Mouse (Mus musculus): ENCODE measurements around the gene Ms4a7. TPM values are rescaled to one million over a fixed set of nuclear protein-coding genes. Genes with fewer than 3 reads are reported as not detected.

Ms4a7 gene
- polyA plus RNA-seq (2014; fragmentation: Nextera tagmentation; extraction: Ambion mirVana): 0.45 and 1.3 TPM in 2 replicates

DNA sequence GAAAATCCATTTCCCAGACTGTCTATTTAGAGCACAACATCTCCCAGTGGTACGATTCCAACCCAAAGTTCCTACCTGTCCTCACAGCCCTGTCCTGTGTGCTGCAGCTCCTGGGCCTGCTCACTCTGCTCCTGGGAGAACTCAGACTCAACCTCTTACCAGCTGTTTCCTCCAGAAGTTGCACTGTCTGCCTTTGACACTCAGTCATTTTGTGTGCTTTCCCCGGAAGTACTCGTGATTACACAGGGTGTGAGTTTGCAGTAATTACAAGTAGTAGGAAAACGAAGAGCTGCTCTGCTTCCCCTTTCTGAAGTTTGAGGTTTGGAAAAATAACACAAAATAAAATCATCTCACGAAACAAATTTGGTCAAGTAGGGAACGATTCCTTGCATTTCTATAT, at the start of gene Ms4a7:
Gene Ms4a7 (minus strand): TSS at position 215 of the 400 bp plus-strand sequence.
- Histone ChIP-seq H3K9ac (ENCODE audit: low read length) (no peak within 1 kb of the TSS), H3K27me3 (ENCODE audit: control insufficient read depth, insufficient read depth, low read length) (no peaks in the 10 kb centered on the region), H3K27ac (ENCODE audit: low read depth, low read length) (no peak within 1 kb of the TSS), H3K36me3 (ENCODE audit: control insufficient read depth, insufficient read depth, low read length) (no peaks in the 10 kb centered on the region), H3K4me3 (ENCODE audit: low read depth, low read length) (no peak within 1 kb of the TSS), H3K4me2 (ENCODE audit: low read depth) (no peak within 1 kb of the TSS), H3K4me1 (ENCODE audit: control insufficient read depth, insufficient read depth, low read length) (no peaks in the 10 kb centered on the region), H3K9me3 (ENCODE audit: control insufficient read depth, low read length) (no peaks in the 10 kb centered on the region)
- 81% methylated on average over 6 of the region's 6 CpGs for WGBS
- DNase-seq (ENCODE audit: low spot score) (no peak), ATAC-seq (ENCODE audit: insufficient read depth, low FRiP score, low TSS enrichment) (no peak)

DNA sequence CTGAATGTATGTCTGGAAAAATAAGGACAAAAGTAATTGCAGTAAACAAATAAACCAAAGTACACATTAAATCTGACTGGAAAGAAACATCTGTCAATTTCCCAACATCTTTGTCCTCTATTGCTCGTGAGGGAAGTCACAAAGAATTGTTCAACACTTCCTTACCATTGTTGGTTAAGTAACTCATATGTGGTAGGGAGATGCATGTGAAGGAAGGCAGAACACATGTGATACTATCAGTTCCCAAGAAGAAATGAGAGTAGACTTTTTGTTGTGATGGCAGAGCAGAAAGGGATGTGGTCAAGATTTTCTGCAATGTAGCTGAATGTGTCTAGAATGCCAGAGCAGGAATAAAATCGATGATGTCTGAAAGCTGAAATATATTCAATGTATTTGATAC, 40.5 kb upstream of the Ms4a7 start:
- Histone ChIP-seq H3K4me1 (ENCODE audit: control insufficient read depth, insufficient read depth, low read length) (no peaks in the 10 kb centered on the region), H3K9me3 (ENCODE audit: control insufficient read depth, low read length) (no peaks in the 10 kb centered on the region), H3K9ac (ENCODE audit: low read length) (no peak overlapping the region), H3K27ac (ENCODE audit: low read depth, low read length) (no peak overlapping the region), H3K27me3 (ENCODE audit: control insufficient read depth, insufficient read depth, low read length) (no peaks in the 10 kb centered on the region), H3K36me3 (ENCODE audit: control insufficient read depth, insufficient read depth, low read length) (no peaks in the 10 kb centered on the region), H3K4me2 (ENCODE audit: low read depth) (no peak overlapping the region), H3K4me3 (ENCODE audit: low read depth, low read length) (no peak overlapping the region)
- ATAC-seq (ENCODE audit: insufficient read depth, low FRiP score, low TSS enrichment): no peak
- 80% methylated on average over 2 of the region's 2 CpGs for WGBS
- DNase-seq (ENCODE audit: low spot score): no peak

DNA sequence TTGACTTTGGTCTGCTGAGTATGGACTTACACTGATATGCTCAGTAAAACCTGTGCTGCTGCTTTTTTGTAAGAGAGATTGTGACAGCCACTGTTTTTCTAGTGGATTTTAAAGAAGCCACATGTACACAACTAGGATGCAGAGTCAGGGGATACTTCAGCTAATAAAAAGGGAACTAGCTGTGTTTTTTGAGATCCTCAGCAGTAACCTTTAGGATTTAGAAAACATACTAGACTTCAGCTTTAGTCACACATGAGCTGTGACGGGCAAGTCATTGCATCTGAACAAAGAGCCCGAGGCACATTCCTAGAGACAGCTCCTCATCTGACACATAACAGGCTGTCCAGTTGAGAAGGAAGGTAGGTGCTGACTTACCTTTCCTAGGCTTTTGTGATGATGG, 39.3 kb upstream of the Ms4a7 start, which contains the start of gene Ms4a4a:
Gene Ms4a4a (plus strand): TSS at position 251 of the 400 bp plus-strand sequence.
- H3K36me3 ChIP-seq (ENCODE audit: control insufficient read depth, insufficient read depth, low read length): no peaks in the 10 kb centered on the region
- DNase-seq (ENCODE audit: low spot score) (no peak), ATAC-seq (ENCODE audit: insufficient read depth, low FRiP score, low TSS enrichment) (no peak)

DNA sequence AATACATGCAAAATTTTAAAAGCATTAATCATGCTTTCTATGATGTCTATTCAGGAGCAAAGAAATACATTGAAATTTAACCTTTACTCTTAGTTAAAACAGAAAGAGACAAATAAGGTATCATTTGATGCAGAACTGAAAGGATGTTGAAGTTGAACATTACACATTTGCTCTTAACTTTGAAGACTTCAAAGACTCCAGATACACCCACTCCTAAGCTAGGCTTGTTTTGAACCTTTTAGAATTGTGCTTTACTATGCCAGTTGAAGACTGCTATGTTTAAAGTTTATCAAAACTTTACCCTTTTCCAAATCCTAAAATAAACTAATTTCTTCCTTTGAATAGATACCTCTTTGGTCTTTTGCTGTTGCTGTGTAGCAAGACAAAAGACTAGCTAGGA, 35.2 kb upstream of the Ms4a7 start:
- H3K9me3 ChIP-seq (ENCODE audit: control insufficient read depth, low read length): no peaks in the 10 kb centered on the region
- H3K27me3 ChIP-seq (ENCODE audit: control insufficient read depth, insufficient read depth, low read length): no peaks in the 10 kb centered on the region
- no peak overlapping the region for H3K9ac ChIP-seq (ENCODE audit: low read length)
- no peak for DNase-seq (ENCODE audit: low spot score)
- no peaks in the 10 kb centered on the region for H3K36me3 ChIP-seq (ENCODE audit: control insufficient read depth, insufficient read depth, low read length)
- no peak overlapping the region for H3K4me2 ChIP-seq (ENCODE audit: low read depth)
- H3K27ac ChIP-seq (ENCODE audit: low read depth, low read length): no peak overlapping the region
- no peak for ATAC-seq (ENCODE audit: insufficient read depth, low FRiP score, low TSS enrichment)
- no peaks in the 10 kb centered on the region for H3K4me1 ChIP-seq (ENCODE audit: control insufficient read depth, insufficient read depth, low read length)
- H3K4me3 ChIP-seq (ENCODE audit: low read depth, low read length): no peak overlapping the region

More for the DNA sequence above, 39.3 kb upstream of the Ms4a7 start, which contains the start of gene Ms4a4a:
- WGBS: 85% methylated on average over 2 of the region's 2 CpGs
- H3K27me3 ChIP-seq (ENCODE audit: control insufficient read depth, insufficient read depth, low read length): no peaks in the 10 kb centered on the region
- H3K4me3 ChIP-seq (ENCODE audit: low read depth, low read length): no peak within 1 kb of the TSS
- no peaks in the 10 kb centered on the region for H3K4me1 ChIP-seq (ENCODE audit: control insufficient read depth, insufficient read depth, low read length)
- no peak within 1 kb of the TSS for H3K4me2 ChIP-seq (ENCODE audit: low read depth)
- H3K9me3 ChIP-seq (ENCODE audit: control insufficient read depth, low read length): no peaks in the 10 kb centered on the region
- H3K9ac ChIP-seq (ENCODE audit: low read length): no peak within 1 kb of the TSS
- H3K27ac ChIP-seq (ENCODE audit: low read depth, low read length): no peak within 1 kb of the TSS

DNA sequence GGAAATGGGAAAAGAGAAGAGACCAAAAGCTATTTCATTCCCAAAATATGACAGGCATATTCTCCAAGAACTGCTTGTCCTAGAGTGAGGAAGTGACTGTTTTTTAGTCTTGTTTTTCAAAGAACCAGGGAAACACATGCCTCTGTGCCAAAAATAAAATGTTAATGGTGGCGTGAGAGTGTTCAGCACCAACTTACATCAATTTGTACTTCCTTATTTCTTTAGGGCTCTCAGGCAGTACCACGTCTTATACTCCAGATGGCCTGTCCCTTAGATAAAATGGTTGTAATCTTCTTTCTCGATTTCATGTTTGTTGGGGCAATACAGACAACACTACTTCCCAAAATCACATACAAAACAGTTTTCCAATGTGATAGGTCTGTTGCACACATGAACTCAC, 32.4 kb upstream of the Ms4a7 start:
- H3K4me3 ChIP-seq (ENCODE audit: low read depth, low read length): no peak overlapping the region
- 87% methylated on average over 3 of the region's 3 CpGs for WGBS
- DNase-seq (ENCODE audit: low spot score) (no peak), ATAC-seq (ENCODE audit: insufficient read depth, low FRiP score, low TSS enrichment) (no peak)
- H3K9me3 ChIP-seq (ENCODE audit: control insufficient read depth, low read length): no peaks in the 10 kb centered on the region
- H3K27ac ChIP-seq (ENCODE audit: low read depth, low read length): no peak overlapping the region
- H3K4me2 ChIP-seq (ENCODE audit: low read depth): no peak overlapping the region
- H3K36me3 ChIP-seq (ENCODE audit: control insufficient read depth, insufficient read depth, low read length): no peaks in the 10 kb centered on the region
- no peaks in the 10 kb centered on the region for H3K4me1 ChIP-seq (ENCODE audit: control insufficient read depth, insufficient read depth, low read length)
- no peak overlapping the region for H3K9ac ChIP-seq (ENCODE audit: low read length)
- H3K27me3 ChIP-seq (ENCODE audit: control insufficient read depth, insufficient read depth, low read length): no peaks in the 10 kb centered on the region

DNA sequence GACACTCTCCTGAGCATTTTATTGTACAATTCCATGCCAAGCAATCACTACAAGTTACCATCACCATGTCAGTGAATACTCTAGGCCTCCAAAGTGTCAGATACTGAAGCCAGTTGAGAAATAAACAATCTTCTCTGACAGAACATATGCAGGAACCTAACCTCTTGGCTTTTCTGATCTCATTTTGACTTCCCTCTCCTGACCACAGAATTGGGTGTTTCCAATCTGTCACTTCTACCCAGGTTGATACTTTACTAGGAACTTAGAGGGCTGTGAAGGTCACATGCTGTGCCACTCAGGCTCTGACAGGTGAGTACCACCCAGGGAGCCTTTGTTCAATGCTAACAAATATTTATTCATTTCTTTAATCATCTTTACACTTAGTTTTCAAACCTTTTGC, 26.1 kb upstream of the Ms4a7 start:
- Histone ChIP-seq H3K27me3 (ENCODE audit: control insufficient read depth, insufficient read depth, low read length) (no peaks in the 10 kb centered on the region), H3K4me2 (ENCODE audit: low read depth) (no peak overlapping the region), H3K9me3 (ENCODE audit: control insufficient read depth, low read length) (no peaks in the 10 kb centered on the region), H3K36me3 (ENCODE audit: control insufficient read depth, insufficient read depth, low read length) (no peaks in the 10 kb centered on the region), H3K27ac (ENCODE audit: low read depth, low read length) (no peak overlapping the region), H3K4me1 (ENCODE audit: control insufficient read depth, insufficient read depth, low read length) (no peaks in the 10 kb centered on the region), H3K9ac (ENCODE audit: low read length) (no peak overlapping the region), H3K4me3 (ENCODE audit: low read depth, low read length) (no peak overlapping the region)
- ATAC-seq (ENCODE audit: insufficient read depth, low FRiP score, low TSS enrichment) (no peak), DNase-seq (ENCODE audit: low spot score) (no peak)

DNA sequence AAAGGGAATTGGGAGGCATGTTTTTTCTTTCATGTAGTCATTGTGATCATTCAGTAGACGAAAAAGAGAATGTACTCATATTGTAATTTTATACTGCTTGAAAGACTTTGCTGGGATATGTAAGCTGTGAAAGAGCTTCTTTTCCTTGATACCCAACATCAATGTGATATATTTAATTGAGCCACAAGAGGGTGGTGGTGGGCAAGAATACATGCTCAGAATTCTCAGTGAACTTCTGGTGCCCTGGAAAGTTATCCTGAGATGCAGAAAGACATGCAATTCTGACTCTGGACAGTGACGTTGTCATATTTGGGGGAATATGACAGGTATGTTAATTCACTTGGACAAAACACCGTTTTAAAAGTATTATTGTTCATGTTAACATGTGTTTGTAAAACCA, 24.2 kb upstream of the Ms4a7 start:
- Histone ChIP-seq H3K9ac (ENCODE audit: low read length) (no peak overlapping the region), H3K9me3 (ENCODE audit: control insufficient read depth, low read length) (no peaks in the 10 kb centered on the region), H3K4me1 (ENCODE audit: control insufficient read depth, insufficient read depth, low read length) (no peaks in the 10 kb centered on the region), H3K4me3 (ENCODE audit: low read depth, low read length) (no peak overlapping the region), H3K4me2 (ENCODE audit: low read depth) (no peak overlapping the region), H3K27ac (ENCODE audit: low read depth, low read length) (no peak overlapping the region), H3K27me3 (ENCODE audit: control insufficient read depth, insufficient read depth, low read length) (no peaks in the 10 kb centered on the region), H3K36me3 (ENCODE audit: control insufficient read depth, insufficient read depth, low read length) (no peaks in the 10 kb centered on the region)
- 66% methylated on average over 3 of the region's 3 CpGs for WGBS
- no peak for DNase-seq (ENCODE audit: low spot score)
- no peak for ATAC-seq (ENCODE audit: insufficient read depth, low FRiP score, low TSS enrichment)

DNA sequence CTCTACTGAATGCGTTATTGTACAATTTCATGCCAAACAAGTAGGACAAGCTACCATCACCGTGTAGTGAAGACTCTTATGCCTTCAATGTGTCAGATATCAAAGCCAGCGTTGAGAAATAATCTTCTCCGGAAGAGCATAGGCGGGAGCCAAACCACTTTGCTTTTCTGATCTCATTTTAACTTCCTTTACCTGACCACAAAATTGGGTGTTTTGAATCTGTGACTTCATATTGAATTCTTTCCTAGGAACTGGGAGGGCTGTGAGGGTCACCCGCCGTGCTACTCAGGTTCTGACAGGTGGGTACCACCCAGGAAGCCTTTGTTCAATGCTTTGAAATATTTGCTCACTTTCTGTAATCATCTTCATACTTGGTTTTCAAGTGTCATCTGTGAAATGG, 19.8 kb upstream of the Ms4a7 start:
- no peak overlapping the region for H3K4me2 ChIP-seq (ENCODE audit: low read depth)
- no peaks in the 10 kb centered on the region for H3K9me3 ChIP-seq (ENCODE audit: control insufficient read depth, low read length)
- H3K27me3 ChIP-seq (ENCODE audit: control insufficient read depth, insufficient read depth, low read length): no peaks in the 10 kb centered on the region
- DNase-seq (ENCODE audit: low spot score): no peak
- ATAC-seq (ENCODE audit: insufficient read depth, low FRiP score, low TSS enrichment): no peak
- 87% methylated on average over 7 of the region's 7 CpGs for WGBS
- no peaks in the 10 kb centered on the region for H3K36me3 ChIP-seq (ENCODE audit: control insufficient read depth, insufficient read depth, low read length)
- H3K4me1 ChIP-seq (ENCODE audit: control insufficient read depth, insufficient read depth, low read length): no peaks in the 10 kb centered on the region
- no peak overlapping the region for H3K27ac ChIP-seq (ENCODE audit: low read depth, low read length)
- no peak overlapping the region for H3K9ac ChIP-seq (ENCODE audit: low read length)
- no peak overlapping the region for H3K4me3 ChIP-seq (ENCODE audit: low read depth, low read length)

DNA sequence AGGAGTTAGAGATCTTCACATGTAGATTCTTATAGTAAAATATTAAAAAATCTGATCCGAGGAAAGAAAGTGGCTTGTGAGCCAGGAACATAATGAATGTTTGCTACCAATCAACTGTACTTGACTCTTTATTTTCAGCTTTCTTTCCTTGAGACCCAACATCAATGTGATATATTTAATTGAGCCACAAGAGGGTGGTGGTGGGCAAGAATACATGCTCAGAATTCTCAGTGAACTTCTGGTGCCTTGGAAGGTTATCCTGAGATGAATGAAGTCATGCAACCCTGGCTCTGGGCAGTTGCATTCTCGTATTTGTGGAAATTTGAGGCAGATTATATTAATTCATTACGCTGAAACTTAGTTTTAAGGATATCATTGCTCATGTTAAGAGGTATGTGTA, 15.9 kb upstream of the Ms4a7 start:
- H3K27ac ChIP-seq (ENCODE audit: low read depth, low read length): no peak overlapping the region
- H3K36me3 ChIP-seq (ENCODE audit: control insufficient read depth, insufficient read depth, low read length): no peaks in the 10 kb centered on the region
- no peak overlapping the region for H3K4me3 ChIP-seq (ENCODE audit: low read depth, low read length)
- H3K27me3 ChIP-seq (ENCODE audit: control insufficient read depth, insufficient read depth, low read length): no peaks in the 10 kb centered on the region
- WGBS: 56% methylated on average over 3 of the region's 3 CpGs
- no peak overlapping the region for H3K9ac ChIP-seq (ENCODE audit: low read length)
- DNase-seq (ENCODE audit: low spot score) (no peak), ATAC-seq (ENCODE audit: insufficient read depth, low FRiP score, low TSS enrichment) (no peak)
- no peaks in the 10 kb centered on the region for H3K4me1 ChIP-seq (ENCODE audit: control insufficient read depth, insufficient read depth, low read length)
- no peaks in the 10 kb centered on the region for H3K9me3 ChIP-seq (ENCODE audit: control insufficient read depth, low read length)
- no peak overlapping the region for H3K4me2 ChIP-seq (ENCODE audit: low read depth)

Data from neural tube, embryonic 11.5 days (tissue).